Mouse (Mus musculus) midbrain, embryonic 16.5 days (tissue): Measurements from ENCODE around the gene Slco1a6. TPM values are rescaled to one million over a fixed set of nuclear protein-coding genes. Genes with fewer than 3 reads are reported as not detected.
"Not testable (repeated sequence)": the region's sequence is repeated elsewhere in the genome, so short reads cannot be mapped to it uniquely, and the experiment has no call there.

Experiments
- ATAC-seq: fragments of 200-750 bp; cut with Nextera tagmentation; 2 replicates; pipeline ENCODE4 v1.8.0; 2017; ENCODE audit warnings: moderate TSS enrichment
- H3K27ac ChIP-seq: fragments of 300-500 bp; sonication (generic); 2 replicates; pipeline ENCODE4 v1.5.1; 2014; ENCODE audit warnings: mild to moderate bottlenecking, low read length, mixed read lengths
- H3K27me3 ChIP-seq: fragments of 300-500 bp; sonication (generic); 2 replicates; pipeline ENCODE4 v1.6.1; 2014; ENCODE audit warnings: low read depth, low read length, mixed read lengths; ENCODE audit not compliant: control insufficient read depth, insufficient read depth
- H3K36me3 ChIP-seq: fragments of 300-500 bp; sonication (generic); 2 replicates; pipeline ENCODE4 v1.6.1; 2014; ENCODE audit warnings: mild to moderate bottlenecking, low read length, moderate library complexity, mixed read lengths; ENCODE audit not compliant: control insufficient read depth, insufficient read depth
- H3K4me1 ChIP-seq: fragments of 300-500 bp; sonication (generic); 2 replicates; pipeline ENCODE4 v1.6.1; 2014; ENCODE audit warnings: mild to moderate bottlenecking, low read length, mixed read lengths; ENCODE audit not compliant: control insufficient read depth, insufficient read depth
- H3K4me2 ChIP-seq: fragments of 300-500 bp; sonication (generic); 2 replicates; pipeline ENCODE4 v1.6.1; 2014; ENCODE audit warnings: mild to moderate bottlenecking, low read length, mixed read lengths
- H3K4me3 ChIP-seq: fragments of 300-500 bp; sonication (generic); 2 replicates; pipeline ENCODE4 v1.5.1; 2014; ENCODE audit warnings: low read depth, mild to moderate bottlenecking, low read length, moderate library complexity, mixed read lengths
- H3K9ac ChIP-seq: fragments of 300-500 bp; sonication (generic); 2 replicates; pipeline ENCODE4 v1.6.1; 2014; ENCODE audit warnings: low read depth, low read length, mixed read lengths
- H3K9me3 ChIP-seq: fragments of 300-500 bp; sonication (generic); replicated peaks from 2 replicates; pipeline ENCODE4 v1.6.1; 2014; ENCODE audit warnings: mild to moderate bottlenecking, low read length, mixed read lengths; ENCODE audit not compliant: control insufficient read depth, poor library complexity, severe bottlenecking
- WGBS: fragments of 180-500 bp; shearing (Covaris S2); extraction: QIAGEN DNeasy Blood & Tissue Kit; methylation state at CpG from one replicate; pipeline ENCODE4 v1.1.7; 2014; 5-methylcytosine and 5-hydroxymethylcytosine counted together
- polyA plus RNA-seq: library from polyadenylated mRNA; unstranded; fragments of >200 nt; fragmentation: Nextera tagmentation; extraction: Ambion mirVana; gene quantifications from 2 replicates; pipeline ENCODE4 v1.2.1, GENCODE M21; 2015

Gene Slco1a6
- 0.53 TPM in 1 of 2 replicates, not detected in the other for polyA plus RNA-seq

DNA sequence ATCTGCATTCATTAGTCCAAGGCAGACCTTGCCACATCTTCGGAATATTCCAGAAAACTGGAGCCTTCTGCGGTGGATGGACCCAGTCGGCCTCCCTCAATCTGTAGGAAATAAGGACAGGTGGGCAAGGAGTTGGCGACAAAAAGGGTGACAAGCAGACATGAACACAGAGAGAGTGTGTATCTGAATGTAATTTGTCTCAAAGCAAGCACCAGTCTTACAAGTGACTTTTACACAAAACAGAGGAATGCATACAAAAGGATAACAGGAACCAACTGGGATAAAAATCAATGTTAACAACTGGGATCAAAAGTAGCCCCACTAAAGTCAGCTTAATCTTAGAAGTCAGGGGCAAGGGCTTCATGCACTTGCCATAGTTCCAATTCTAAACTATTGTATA, at the start of gene Slco1a6:
Gene Slco1a6, minus strand, starts transcription at position 101 of the 400 bp plus-strand sequence.
- Histone ChIP-seq H3K36me3 (no peaks in the 10 kb centered on the region), H3K4me1 (no peaks in the 10 kb centered on the region), H3K9ac (no peak within 1 kb of the TSS), H3K27me3 (no peaks in the 10 kb centered on the region), H3K4me3 (no peak within 1 kb of the TSS), H3K4me2 (no peak within 1 kb of the TSS), H3K9me3 (no peaks in the 10 kb centered on the region), H3K27ac (no peak within 1 kb of the TSS)
- WGBS: 94% methylated on average over 4 of the region's 4 CpGs
- no peak for ATAC-seq

DNA sequence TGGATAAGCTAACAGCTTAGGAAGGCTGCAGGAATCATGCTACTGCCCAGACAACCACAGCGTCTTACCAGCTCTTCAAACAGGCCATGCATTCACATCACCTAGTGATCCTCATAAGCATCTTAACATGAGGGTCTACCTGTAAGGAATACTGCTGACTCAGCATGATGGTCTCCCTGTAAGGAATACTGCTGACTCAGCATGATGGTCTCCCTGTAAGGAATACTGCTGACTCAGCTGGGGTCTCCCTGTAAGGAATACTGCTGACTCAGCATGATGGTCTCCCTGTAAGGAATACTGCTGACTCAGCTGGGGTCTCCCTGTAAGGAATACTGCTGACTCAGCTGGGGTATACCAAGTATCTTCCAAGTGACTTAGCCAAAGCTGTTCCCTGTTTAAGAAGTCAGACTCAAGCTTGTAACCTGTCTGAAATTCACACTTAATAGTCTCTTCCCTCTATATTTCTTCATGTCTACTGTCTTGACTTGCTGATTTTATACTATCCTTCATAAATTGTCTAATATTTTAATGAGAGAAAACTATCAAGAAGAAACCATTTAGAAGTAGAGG, 42.5 kb upstream of the Slco1a6 start:
- not testable (repeated sequence) for ATAC-seq, H3K9ac ChIP-seq, H3K9me3 ChIP-seq, H3K27me3 ChIP-seq, H3K27ac ChIP-seq, H3K4me1 ChIP-seq, H3K4me2 ChIP-seq, H3K36me3 ChIP-seq, H3K4me3 ChIP-seq
- WGBS: 94% methylated on average over 1 of the region's 1 CpGs

DNA sequence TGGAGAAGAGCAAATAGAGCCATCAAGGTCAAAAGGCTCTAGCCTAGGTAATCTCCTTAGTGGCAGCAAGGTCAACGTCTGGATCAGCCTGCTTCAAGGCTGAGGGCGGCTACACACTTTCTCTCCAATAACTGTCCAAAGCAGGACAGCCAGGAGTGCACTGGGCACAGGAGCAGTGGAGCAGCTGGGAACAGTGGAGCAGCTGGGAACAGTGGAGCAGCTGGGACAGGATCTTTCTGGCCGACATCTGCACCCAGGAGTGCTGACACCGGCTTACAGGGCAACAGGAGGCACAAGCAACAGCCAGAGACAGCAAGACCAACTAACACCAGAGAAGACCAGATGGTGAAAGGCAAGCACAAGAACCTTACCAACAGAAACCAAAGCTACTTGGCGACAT, 36.7 kb upstream of the Slco1a6 start:
- Histone ChIP-seq H3K4me1 (no peaks in the 10 kb centered on the region), H3K27me3 (no peaks in the 10 kb centered on the region), H3K9me3 (no peaks in the 10 kb centered on the region), H3K36me3 (no peaks in the 10 kb centered on the region), H3K9ac (no peak overlapping the region), H3K27ac (no peak overlapping the region), H3K4me3 (no peak overlapping the region), H3K4me2 (no peak overlapping the region)
- no peak for ATAC-seq
- WGBS: 74% methylated on average over 5 of the region's 5 CpGs

DNA sequence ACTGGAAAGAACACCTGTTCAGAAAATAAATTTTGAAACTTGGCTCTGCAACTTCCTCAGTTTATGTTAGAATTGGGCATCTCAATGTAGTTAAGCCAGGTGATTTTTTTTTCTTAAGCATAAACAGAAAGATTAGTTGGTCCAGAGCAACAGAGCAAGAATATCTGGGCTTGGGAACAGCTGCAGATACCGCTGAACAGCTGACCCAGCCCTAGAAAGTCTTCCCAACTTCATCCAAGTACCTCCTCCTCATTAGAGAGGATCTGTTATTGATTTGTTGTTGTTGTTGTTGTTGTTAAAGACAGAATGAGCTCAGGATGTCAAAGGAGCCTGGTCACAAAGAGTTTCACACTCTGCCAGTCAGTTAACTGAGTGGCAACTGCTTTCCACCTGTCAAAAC, 31.1 kb upstream of the Slco1a6 start:
- Histone ChIP-seq H3K9me3 (no peaks in the 10 kb centered on the region), H3K4me2 (no peak overlapping the region), H3K36me3 (no peaks in the 10 kb centered on the region), H3K27ac (no peak overlapping the region), H3K9ac (no peak overlapping the region), H3K4me3 (no peak overlapping the region), H3K4me1 (no peaks in the 10 kb centered on the region), H3K27me3 (no peaks in the 10 kb centered on the region)
- no peak for ATAC-seq
- 76% methylated on average over 1 of the region's 1 CpGs for WGBS

DNA sequence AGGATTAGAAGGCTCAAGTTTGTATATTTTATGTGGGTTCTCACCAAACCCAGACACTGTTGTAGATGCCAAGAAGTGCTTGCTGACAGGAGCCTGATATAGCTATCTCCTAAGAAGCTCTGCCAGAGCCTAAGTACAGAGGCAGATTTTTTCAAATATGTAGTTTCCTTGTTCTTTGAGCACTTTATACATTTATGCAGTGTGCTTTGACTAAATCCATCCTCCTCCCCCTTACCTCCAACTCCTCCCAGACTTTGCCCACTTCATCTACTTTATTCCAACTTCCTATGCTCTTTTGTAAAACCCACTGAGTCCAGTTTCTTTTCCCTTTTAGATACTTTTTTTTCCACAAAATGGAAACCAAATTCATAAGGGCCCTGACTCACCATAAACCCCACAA, 11.8 kb upstream of the Slco1a6 start:
- Histone ChIP-seq H3K27ac (no peak overlapping the region), H3K36me3 (no peaks in the 10 kb centered on the region), H3K27me3 (no peaks in the 10 kb centered on the region), H3K4me1 (no peaks in the 10 kb centered on the region), H3K9ac (no peak overlapping the region), H3K9me3 (no peaks in the 10 kb centered on the region), H3K4me2 (no peak overlapping the region), H3K4me3 (no peak overlapping the region)
- ATAC-seq: no peak

DNA sequence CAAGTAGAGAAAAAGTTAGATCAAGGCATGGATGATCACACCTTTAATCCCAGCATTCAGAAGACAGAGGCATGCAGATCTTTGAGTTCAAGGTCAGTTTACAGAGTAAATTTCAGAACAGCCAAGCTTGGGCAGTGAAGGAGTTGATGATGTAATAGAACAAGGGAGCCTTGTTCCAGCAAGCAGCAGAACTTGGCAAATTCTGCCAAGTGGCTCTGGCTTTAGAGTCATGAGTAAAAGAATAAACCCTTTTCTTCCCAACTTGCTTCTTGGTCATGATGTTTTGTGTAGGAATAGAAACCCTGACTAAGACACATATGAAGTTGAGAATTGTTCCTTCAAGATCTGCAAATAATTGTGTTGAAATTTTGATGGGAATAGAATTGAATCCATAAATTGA, 3.5 kb upstream of the Slco1a6 start:
- no peaks in the 10 kb centered on the region for H3K27me3 ChIP-seq
- no peak for ATAC-seq
- H3K9me3 ChIP-seq: no peaks in the 10 kb centered on the region
- no peak overlapping the region for H3K9ac ChIP-seq
- no peak overlapping the region for H3K27ac ChIP-seq
- H3K4me2 ChIP-seq: no peak overlapping the region
- no peaks in the 10 kb centered on the region for H3K36me3 ChIP-seq
- H3K4me1 ChIP-seq: no peaks in the 10 kb centered on the region
- no peak overlapping the region for H3K4me3 ChIP-seq

DNA sequence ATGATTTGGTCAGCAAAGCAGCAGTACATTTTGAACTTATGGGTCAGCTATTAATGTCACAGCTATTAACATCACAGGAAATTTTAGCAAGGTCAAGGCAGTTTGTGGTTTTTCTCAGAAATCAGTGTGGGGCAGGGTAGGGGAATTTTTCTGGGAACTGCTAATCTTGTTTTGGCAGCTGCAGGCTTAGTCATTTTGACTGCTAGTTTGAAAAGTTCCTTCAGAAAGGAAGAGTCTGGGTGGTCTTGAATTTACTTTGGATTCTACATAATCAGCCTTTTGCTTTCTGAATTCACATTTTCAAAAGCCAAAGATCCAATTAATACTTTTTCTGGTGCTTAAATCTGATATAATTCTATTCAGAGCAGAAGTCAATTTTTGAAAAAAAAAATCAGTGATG, 1.4 kb upstream of the Slco1a6 start:
- H3K36me3 ChIP-seq: no peaks in the 10 kb centered on the region
- H3K4me2 ChIP-seq: no peak overlapping the region
- ATAC-seq: no peak
- H3K4me1 ChIP-seq: no peaks in the 10 kb centered on the region
- H3K27ac ChIP-seq: no peak overlapping the region
- H3K27me3 ChIP-seq: no peaks in the 10 kb centered on the region
- no peaks in the 10 kb centered on the region for H3K9me3 ChIP-seq
- no peak overlapping the region for H3K4me3 ChIP-seq
- no peak overlapping the region for H3K9ac ChIP-seq

DNA sequence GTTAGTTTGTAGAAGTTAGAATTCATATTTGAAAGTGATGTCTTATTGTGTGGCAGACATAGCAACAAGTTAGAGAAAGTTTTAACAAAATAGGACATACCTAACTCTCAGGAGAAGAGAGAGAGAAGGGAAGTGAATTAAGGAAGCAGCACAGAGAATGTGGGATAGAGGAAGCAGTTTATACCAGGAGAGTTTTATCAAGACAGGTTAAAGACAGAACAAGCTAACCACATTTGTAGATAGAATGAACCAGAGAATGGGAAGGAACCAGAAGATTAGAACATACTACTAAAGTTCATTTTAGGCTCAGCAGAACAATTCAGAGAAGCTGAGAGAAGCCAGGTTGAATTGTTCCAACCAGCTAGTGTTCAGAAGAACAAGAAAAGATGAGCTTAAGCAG, 7.8 kb downstream of the Slco1a6 start:
- Histone ChIP-seq H3K4me3 (no peak overlapping the region), H3K9ac (no peak overlapping the region), H3K4me2 (no peak overlapping the region), H3K9me3 (no peaks in the 10 kb centered on the region), H3K4me1 (no peaks in the 10 kb centered on the region), H3K27me3 (no peaks in the 10 kb centered on the region), H3K36me3 (no peaks in the 10 kb centered on the region), H3K27ac (no peak overlapping the region)
- no peak for ATAC-seq

DNA sequence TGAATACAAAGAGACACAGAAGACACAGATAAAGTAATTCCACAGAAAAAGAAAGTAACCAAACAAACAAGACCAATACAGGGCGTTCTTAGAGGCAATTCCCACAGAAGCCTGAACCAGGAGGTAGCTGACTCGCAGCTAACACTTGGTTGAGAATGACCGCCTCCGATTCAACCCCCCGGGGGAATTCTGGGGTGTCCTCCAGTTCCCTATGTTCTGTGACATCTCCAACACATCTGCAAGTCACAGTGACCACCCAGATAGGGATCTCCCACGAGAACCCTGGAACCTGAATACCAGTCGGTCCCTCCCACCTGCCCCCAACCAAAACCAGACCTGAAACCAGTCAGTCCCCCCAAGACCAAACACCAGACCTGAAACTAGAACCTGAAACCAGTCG, 14.1 kb downstream of the Slco1a6 start:
- Histone ChIP-seq H3K9me3 (no peaks in the 10 kb centered on the region), H3K9ac (no peak overlapping the region), H3K36me3 (no peaks in the 10 kb centered on the region), H3K27ac (no peak overlapping the region), H3K4me2 (no peak overlapping the region), H3K4me1 (no peaks in the 10 kb centered on the region), H3K27me3 (no peaks in the 10 kb centered on the region), H3K4me3 (no peak overlapping the region)
- ATAC-seq: no peak
- WGBS: 92% methylated on average over 8 of the region's 8 CpGs

DNA sequence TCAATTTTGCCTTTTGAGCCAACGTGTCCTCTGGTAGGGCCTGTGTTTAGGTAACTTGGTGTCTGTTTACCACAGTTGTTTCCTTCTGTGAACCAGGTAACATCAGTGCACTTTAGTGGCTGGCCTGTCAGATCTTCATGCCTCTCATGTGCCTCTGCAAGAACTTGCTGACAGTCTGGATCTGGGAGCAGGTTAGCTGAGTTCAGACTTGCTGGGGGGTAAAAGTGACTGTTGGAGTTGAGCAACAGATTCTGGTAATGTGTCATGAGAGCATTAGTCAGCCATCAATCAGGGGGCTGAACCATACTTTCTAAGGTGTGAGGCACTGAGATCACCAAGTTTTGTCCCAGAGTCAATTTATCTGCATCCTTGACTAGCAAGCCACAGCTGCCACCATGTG, 16.4 kb downstream of the Slco1a6 start:
- H3K4me3 ChIP-seq: no peak overlapping the region
- no peaks in the 10 kb centered on the region for H3K27me3 ChIP-seq
- no peak for ATAC-seq
- H3K36me3 ChIP-seq: no peaks in the 10 kb centered on the region
- no peak overlapping the region for H3K4me2 ChIP-seq
- no peak overlapping the region for H3K27ac ChIP-seq
- H3K4me1 ChIP-seq: no peaks in the 10 kb centered on the region
- 83% methylated on average over 1 of the region's 1 CpGs for WGBS
- H3K9ac ChIP-seq: no peak overlapping the region
- no peaks in the 10 kb centered on the region for H3K9me3 ChIP-seq
